Mouse (Mus musculus): Measurements from ENCODE around the gene Rnf135.

- TF ChIP-seq USF1 (IDR thresholded peaks at IDR 0.05; ENCODE audit: low read depth, low read length) (no peak), POLR2A (IDR thresholded peaks at IDR 0.05; ENCODE audit: control insufficient read depth in 1 of 2, insufficient read depth in 1 of 2, low read depth in 1 of 2, low read length in 2 of 2, poor library complexity in 1 of 2) (no peak), HCFC1 (IDR thresholded peaks at IDR 0.05; ENCODE audit: low read depth, low read length) (no peak), POLR2AphosphoS2 (IDR thresholded peaks at IDR 0.05; ENCODE audit: low read length) (no peak)
Observed at GRCm38 (mm10) chr11:80168611-80169249, 14.9 kb upstream of the Rnf135 start.
